Mouse (Mus musculus) kidney, adult 2 months (tissue): ENCODE measurements around the gene Med25.

Source experiments
- CTCF ChIP-seq: fragments of 200-500 bp; conservative IDR thresholded peaks from 2 replicates; pipeline ENCODE4 v1.5.1; 2011; ENCODE audit warnings: low read depth, mild to moderate bottlenecking, control low read depth, low read length, moderate library complexity, mixed read lengths; ENCODE audit not compliant: insufficient read depth, insufficient read length
- POLR2A ChIP-seq: fragments of 200-500 bp; IDR thresholded peaks from one replicate; pipeline ENCODE4 v1.6.1; 2011; ENCODE audit warnings: low read depth, low read length, control low read depth

DNA sequence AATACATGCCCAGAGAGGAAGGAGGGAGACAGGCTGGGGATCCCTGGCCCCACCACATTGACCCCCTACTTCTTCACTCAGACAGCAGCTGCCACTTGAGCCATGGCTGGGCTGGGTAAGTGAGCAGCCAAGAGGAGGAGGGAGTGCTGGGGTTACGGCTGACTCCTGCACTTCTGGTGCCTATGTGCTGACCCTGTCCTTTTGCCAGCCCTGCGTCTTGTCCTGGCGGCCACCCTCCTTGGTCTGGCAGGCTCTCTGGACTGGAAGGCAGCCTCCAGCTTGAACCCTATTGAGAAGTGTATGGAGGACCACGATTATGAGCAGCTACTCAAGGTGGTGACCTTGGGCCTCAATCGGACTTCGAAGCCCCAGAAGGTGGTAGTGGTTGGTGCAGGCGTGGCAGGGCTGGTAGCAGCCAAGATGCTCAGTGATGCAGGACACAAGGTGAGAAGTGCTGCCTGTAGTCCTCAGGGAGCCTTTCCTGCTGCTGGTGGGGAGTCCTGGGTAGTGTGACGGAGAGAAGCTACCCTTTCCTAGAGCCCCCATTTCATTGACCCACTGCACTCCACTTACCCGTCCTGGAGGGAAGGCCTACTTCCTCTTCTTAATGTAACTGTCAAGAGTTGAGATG lies 56.0 kb downstream of the Med25 start:
- TF ChIP-seq CTCF (no peak), POLR2A (no peak)
